Mouse (Mus musculus) testis, adult 2 months (tissue): ENCODE measurements at regions not wholly inside any gene's neighbourhood (a gene's known extent, or its start where the extent isn't known, plus 50 kb on each side); places are given as distances from the start of the nearest gene placed in this dataset.
"Not testable (repeated sequence)": the region's sequence is repeated elsewhere in the genome, so short reads cannot be mapped to it uniquely, and the experiment has no call there.

ENCODE experiments used
- CTCF ChIP-seq: fragments of 200-500 bp; IDR thresholded peaks from 2 replicates; pipeline ENCODE4 v1.5.1; 2012; ENCODE audit warnings: low read depth, mild to moderate bottlenecking, inconsistent platforms, low read length, moderate library complexity; ENCODE audit not compliant: control insufficient read depth, insufficient read depth, insufficient replicate concordance
- POLR2A ChIP-seq: fragments of 200-500 bp; IDR thresholded peaks from 2 replicates; pipeline ENCODE4 v1.6.1; 2012; ENCODE audit warnings: low read depth, mild to moderate bottlenecking, inconsistent platforms, low read length, moderate library complexity; ENCODE audit not compliant: control insufficient read depth

DNA sequence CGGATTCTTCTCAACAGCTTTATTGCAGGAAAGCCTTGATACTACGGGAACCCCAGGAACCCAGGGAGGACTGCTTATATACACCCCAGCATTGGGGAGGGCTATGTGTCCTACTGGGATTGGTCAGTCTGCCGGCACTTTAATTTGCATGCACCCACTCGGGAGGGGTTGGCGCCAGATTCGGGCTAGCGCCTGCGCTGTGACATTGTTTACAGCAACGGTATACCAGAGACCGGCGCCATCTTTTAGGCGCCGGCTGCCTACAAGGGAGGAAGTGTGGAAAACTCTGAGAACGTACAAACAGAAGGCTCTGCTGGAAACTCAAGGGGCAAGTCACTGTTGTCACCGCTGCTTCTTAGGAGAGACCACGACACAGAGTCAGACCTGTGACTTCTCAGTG lies 73.9 kb upstream of the Elmo1 start:
- not testable (repeated sequence) for TF ChIP-seq CTCF
- peak; percentile 57; the same call in 1 of the 2 replicates for TF ChIP-seq POLR2A
